Mouse (Mus musculus): ENCODE measurements at regions not wholly inside any gene's neighbourhood (a gene's known extent, or its start where the extent isn't known, plus 50 kb on each side); places are given as distances from the start of the nearest gene placed in this dataset.
A peak's percentile ranks its signal among the peaks of the same experiment; 100 is the strongest.

GRCm38 (mm10) chr1:194161469-194161868 lies 456.5 kb upstream of the Plxna2 start:
- DNase-seq: no peak

- DNase-seq: no peak
Measured at GRCm38 (mm10) chr1:194160761-194161461, 457.1 kb upstream of the Plxna2 start.

DNA sequence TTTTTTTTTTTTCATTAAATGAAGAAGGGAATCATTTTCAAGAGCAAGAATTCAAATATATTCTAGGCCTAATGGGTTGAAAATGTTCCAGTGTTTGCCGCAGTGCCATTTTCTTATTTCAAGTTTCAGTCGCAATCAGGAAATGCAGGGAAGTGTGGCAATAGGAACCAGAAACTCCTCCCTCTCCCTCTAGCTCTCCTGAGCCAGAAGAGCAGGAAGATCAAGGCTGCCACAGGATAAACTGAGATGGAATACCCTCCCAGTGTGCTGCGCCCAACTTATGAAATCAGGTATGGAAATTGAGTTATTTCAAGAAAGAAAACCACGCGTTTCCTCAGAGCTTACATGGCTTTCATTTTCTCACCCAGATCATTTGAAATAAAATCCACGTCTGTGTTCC lies 460.8 kb upstream of the Plxna2 start:
- DNase-seq: no peak

- peak; percentile 40 for DNase-seq
Measured at GRCm38 (mm10) chr1:194148416-194149364, 469.3 kb upstream of the Plxna2 start.

GRCm38 (mm10) chr1:194117631-194118360 lies 500.2 kb upstream of the Plxna2 start:
- DNase-seq: no peak

GRCm38 (mm10) chr1:194114399-194114798 lies 503.6 kb upstream of the Plxna2 start:
- DNase-seq: no peak

- no peak for DNase-seq
Measured at GRCm38 (mm10) chr1:194111931-194112330, 506.1 kb upstream of the Plxna2 start.

DNA sequence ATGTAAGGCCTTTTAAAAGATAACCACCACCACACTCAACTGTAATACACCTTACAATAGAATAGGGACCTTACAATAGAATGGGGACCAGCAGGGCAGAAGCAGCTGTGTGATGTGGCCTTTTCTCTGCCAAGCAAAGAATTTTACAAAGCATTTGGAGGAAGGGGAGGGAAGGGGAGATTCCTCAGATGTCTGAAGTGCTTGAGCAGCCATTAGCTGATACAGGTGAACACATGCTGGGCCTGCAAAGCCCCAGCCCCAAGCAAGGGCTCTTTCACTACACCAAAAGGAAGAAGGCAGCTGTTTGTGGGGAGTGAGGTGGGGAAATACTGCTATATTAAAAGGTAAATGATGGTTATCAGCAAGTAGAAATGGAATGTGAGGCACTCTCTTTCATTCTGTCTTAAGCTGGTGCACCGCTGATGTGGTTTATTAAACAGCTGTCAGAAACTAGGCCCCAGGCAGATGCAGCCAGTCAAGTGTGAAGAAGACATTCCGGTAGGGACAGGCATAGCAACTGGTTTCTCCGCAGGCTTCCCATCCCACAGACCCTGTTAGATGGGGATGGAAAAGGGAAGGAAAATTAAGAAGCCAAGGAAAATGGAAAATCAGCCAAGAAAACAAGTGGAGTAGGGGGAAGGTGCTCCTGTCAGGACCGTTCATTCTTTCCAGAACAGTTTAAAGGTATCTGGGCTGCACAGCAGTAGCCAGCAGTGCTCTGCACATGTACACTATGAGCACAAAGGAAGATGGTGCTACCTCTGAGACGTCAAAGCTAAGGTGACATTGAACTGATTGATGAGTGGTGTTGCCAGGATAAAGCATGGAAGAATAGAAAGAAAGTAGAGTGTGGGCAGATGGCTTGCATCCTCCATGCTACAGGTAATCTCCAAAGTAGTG lies 508.6 kb upstream of the Plxna2 start:
- peak; percentile 4 for DNase-seq

GRCm38 (mm10) chr1:194108132-194108531 lies 509.9 kb upstream of the Plxna2 start:
- DNase-seq: no peak

DNA sequence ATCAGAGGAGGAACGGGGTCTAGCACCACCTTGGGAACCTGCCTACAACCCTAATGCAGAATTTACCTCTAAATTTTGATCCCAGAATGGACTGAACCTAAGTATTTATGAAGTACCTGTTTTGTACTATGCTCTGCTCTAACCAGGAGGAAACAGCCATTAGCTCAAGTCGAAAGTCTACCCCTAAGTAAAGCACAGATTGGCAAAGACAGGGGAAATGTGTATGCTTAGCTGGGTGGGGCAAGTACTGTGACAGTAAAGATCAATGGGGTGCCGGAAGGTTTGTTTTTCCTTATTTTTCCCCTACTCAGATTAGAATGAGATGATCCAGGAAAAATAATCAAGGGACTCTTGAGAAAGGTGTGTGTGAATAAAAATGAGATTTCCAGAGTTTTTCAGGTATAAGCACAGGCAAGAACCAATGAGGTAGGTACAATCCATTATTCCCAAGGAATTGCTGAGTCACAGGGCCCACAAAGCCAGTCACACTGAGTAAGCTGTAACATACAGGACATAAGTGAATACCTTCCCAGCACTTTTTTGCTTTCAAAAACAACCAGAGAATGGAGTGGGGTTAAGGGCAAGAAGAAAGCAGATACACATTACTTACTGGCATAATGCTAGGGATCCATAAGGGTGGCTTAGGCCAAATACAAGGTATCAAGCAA lies 510.6 kb upstream of the Plxna2 start:
- no peak for DNase-seq

- DNase-seq: no peak
Measured at GRCm38 (mm10) chr1:194089918-194090548, 528.0 kb upstream of the Plxna2 start.

GRCm38 (mm10) chr1:194058512-194058911 lies 559.5 kb upstream of the Plxna2 start:
- DNase-seq: no peak

DNA sequence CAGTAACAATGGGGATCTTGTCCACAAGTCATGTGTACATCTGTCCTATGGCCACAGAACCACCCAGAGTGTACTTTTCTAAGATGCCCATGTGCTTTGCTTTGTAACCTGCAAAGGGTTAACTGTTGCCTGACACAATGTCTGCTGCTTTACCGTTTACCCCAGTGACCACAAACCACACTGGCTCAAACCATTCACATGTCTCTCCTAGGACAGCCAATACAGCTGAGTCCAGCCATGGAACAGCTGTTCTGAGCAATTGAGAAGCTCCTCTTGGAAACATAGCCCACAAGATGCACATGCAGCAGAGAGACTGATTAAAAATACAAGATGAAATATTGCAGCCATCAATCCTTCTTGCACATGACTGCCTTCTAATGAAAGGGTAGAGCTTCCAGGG lies 561.5 kb upstream of the Plxna2 start:
- DNase-seq: no peak

- no peak for DNase-seq
Measured at GRCm38 (mm10) chr1:194049746-194050351, 568.2 kb upstream of the Plxna2 start.

DNA sequence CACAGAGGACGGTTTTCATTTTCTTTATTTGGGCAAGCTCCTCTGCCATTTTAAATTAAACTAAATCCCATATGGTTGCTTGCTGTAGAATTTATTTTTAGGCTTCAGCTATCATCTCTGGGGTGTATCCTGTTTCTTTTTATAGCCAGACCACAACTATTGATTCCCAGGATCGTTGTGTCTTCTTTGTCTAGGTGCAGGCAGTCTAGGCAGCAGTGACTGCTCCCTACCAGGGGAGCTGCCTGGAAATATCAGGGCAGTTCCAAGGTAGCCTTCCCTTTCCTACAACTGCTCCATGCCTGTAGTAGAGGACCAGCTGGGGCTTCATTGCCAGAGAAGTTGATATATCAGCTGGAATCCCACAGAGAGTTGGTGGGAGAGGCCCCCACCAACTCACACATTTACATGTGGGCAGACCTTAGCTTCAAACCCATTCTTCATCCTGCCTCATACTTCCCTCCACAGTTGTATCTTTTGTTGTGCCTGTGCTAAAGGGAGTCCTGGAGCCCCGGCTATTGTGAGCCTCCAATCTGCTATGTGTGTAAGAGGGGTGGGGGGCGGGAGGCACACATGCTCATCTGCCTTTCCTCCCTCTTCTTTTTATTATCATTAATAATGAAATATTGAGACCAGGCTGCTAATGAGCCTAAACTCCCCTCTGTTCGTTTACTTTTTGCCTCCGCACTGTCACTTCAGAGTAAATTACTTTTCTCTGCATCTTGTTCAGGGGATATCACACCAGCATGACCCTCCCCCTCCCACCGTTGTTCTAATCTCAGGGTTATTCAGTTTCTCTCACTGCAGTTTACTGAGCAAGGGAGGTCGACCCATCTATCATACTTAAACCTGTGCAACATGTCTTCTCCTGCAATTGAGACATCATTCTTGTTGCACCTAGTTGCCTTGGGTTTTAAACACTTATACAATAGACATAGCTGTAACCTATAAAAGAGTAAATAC lies 576.3 kb upstream of the Plxna2 start:
- DNase-seq: no peak

DNA sequence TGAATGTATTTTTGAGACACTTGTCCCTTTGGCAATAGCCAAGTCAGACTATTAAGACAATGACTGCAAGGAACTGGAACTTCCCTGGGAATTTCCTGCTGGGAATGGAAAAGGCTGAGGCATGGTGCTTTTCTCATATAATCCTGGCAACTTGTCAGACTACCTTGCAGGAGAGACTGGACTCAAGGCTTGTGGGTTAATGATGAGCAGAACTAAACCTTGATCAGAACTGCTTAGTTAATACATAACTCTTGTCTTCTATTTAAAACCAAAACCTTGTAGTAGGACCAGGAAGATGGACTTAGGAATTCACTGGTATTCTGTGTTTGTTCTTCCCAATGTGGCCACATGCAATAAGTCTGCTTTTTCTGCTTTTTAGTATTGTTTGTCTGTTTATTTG lies 579.3 kb upstream of the Plxna2 start:
- DNase-seq: peak; percentile 45

GRCm38 (mm10) chr1:194034199-194034883 lies 583.7 kb upstream of the Plxna2 start:
- no peak for DNase-seq

- DNase-seq: no peak
Measured at GRCm38 (mm10) chr1:194032603-194033002, 585.4 kb upstream of the Plxna2 start.

Measured in kidney, postnatal 14 days (tissue).